Mouse (Mus musculus): ENCODE measurements around the gene Tnfrsf12a. TPM values are rescaled to one million over a fixed set of nuclear protein-coding genes. Genes with fewer than 3 reads are reported as not detected.

Gene Tnfrsf12a
- polyA plus RNA-seq, 1 experiment: 18.0 TPM

DNA sequence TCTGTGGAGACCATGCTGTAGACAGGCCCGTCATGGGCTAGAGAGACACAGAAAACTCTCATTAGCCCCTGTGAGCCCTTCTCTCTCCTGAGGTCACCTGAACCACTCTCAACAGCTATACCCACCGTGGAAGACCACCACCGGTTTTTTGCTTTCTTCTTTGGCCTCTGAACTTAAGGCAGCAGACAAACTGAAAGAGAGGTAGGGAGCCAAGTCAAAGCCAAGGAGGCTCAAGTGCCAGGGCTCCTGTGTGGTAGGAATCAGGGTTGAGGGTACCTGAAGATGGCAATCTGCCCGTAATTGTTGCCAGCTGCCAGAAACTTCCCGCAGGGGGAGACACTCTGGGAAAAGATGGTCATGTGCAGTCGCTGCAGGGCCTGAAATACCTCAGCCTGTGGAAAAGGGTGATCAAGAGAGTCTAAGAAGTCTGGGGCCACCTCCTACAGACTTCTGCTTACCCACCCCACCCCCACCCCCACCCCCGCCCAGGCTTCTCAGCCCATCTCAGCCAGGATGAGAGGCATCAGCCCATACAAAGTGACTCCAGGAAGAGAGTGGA is 6.7 kb downstream of the Tnfrsf12a start:
- H3K4me1 ChIP-seq (ENCODE audit: control insufficient read depth, insufficient read depth, low read length): 0 out of 2 replicates have a peak, but pooled peaks cover 1% of the 10 kb centered on the region
- TF ChIP-seq CTCF (IDR thresholded peaks at IDR 0.05; ENCODE audit: control insufficient read depth, insufficient read depth, low read length) (no peak), POLR2A (IDR thresholded peaks at IDR 0.05; ENCODE audit: borderline replicate concordance, control insufficient read depth, low read depth, low read length) (no peak)
- H3K4me3 ChIP-seq (replicated peaks; ENCODE audit: control insufficient read depth, low read depth, low read length): no peak overlapping the region
- 88% methylated on average over 7 of the region's 7 CpGs for WGBS
- no peak overlapping the region for H3K27ac ChIP-seq (ENCODE audit: control insufficient read depth, insufficient read depth, low read depth, low read length, poor library complexity)

DNA sequence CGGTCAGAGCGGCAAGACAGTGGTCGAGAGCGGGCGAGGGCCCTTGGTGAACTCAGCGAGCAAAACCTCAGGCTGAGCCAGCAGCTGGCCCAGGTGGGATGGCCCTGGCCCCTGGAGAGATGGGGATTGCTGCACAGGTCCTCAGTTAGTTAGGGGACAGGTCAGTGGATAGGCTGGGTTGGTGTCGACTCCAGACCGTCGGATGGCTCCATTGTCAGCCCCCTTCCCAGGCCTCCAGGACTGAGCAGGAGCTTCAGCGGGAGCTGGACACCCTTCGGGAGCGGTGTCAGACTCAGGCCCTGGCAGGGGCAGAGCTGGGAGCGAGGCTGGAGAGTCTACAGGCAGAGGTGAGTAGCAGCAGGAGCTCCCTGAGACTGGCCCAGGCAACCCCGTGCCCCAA is 11.8 kb downstream of the Tnfrsf12a start:
- no peak for TF ChIP-seq POLR2A (IDR thresholded peaks at IDR 0.05; ENCODE audit: borderline replicate concordance, control insufficient read depth, low read depth, low read length)
- TF ChIP-seq CTCF (IDR thresholded peaks at IDR 0.05; ENCODE audit: control insufficient read depth, insufficient read depth, low read length): no peak
- no peak overlapping the region for H3K4me3 ChIP-seq (replicated peaks; ENCODE audit: control insufficient read depth, low read depth, low read length)
- 88% methylated on average over 14 of the region's 14 CpGs for WGBS
- no peaks in the 10 kb centered on the region; the same call in 1 of the 2 replicates for H3K4me1 ChIP-seq (ENCODE audit: control insufficient read depth, insufficient read depth, low read length)
- H3K27ac ChIP-seq (ENCODE audit: control insufficient read depth, insufficient read depth, low read depth, low read length, poor library complexity): no peak overlapping the region

DNA sequence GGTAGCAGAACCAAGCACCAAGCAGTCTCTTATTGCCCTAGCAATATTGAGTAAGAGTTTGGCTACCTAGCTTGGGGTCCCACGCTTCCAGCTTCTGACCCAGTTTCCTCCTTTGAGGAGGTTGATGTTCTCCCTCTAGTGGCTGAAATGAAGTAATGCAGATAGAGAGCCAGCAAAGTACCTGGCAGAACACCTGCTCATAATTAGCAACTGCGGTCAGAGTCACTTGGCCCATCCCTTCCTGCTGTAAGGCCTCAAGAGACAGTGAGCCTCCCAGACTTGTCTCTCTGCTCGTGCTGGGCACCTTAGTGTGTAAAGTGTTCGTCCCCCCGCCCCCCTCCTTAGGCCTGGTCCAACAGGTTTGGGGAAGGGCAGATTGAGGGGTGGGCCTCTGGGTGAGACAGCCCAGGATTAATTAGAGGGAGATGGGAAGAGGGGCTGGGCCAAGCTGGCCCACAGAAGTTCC is 12.7 kb downstream of the Tnfrsf12a start:
- no peaks in the 10 kb centered on the region; the same call in 1 of the 2 replicates for H3K4me1 ChIP-seq (ENCODE audit: control insufficient read depth, insufficient read depth, low read length)
- 33% methylated on average over 5 of the region's 5 CpGs for WGBS
- TF ChIP-seq POLR2A (IDR thresholded peaks at IDR 0.05; ENCODE audit: borderline replicate concordance, control insufficient read depth, low read depth, low read length) (no peak), CTCF (IDR thresholded peaks at IDR 0.05; ENCODE audit: control insufficient read depth, insufficient read depth, low read length) (peak; percentile 40; the same call in 1 of the 2 replicates)

DNA sequence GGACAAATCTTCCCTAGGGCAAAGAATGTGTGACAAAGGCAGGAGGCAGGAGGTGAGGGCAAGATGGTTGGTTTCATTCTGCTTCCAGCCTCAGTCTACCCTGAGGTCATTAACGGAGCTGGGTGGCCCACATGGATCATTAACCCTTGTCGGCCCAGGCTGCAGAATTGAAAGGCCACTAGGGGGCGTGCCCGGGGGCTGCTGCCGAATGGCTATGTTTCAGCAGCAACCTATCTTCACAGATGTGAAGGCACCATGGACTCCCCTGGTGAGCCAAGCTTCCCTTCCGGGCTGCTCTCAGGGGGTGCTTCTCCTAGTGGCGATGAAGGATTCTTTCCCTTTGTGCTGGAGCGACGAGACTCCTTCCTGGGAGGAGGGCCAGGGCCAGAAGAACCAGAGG is 15.7 kb downstream of the Tnfrsf12a start:
- H3K27ac ChIP-seq (ENCODE audit: control insufficient read depth, insufficient read depth, low read depth, low read length, poor library complexity): no peak overlapping the region
- WGBS: 9% methylated on average over 9 of the region's 9 CpGs
- TF ChIP-seq POLR2A (IDR thresholded peaks at IDR 0.05; ENCODE audit: borderline replicate concordance, control insufficient read depth, low read depth, low read length): no peak
- peak; percentile 47; the same call in 1 of the 2 replicates for TF ChIP-seq CTCF (IDR thresholded peaks at IDR 0.05; ENCODE audit: control insufficient read depth, insufficient read depth, low read length)
- H3K4me3 ChIP-seq (replicated peaks; ENCODE audit: control insufficient read depth, low read depth, low read length): no peak overlapping the region
- no peaks in the 10 kb centered on the region; the same call in 1 of the 2 replicates for H3K4me1 ChIP-seq (ENCODE audit: control insufficient read depth, insufficient read depth, low read length)

More for the DNA sequence above, 12.7 kb downstream of the Tnfrsf12a start:
- no peak overlapping the region for H3K27ac ChIP-seq (ENCODE audit: control insufficient read depth, insufficient read depth, low read depth, low read length, poor library complexity)
- no peak overlapping the region for H3K4me3 ChIP-seq (replicated peaks; ENCODE audit: control insufficient read depth, low read depth, low read length)

DNA sequence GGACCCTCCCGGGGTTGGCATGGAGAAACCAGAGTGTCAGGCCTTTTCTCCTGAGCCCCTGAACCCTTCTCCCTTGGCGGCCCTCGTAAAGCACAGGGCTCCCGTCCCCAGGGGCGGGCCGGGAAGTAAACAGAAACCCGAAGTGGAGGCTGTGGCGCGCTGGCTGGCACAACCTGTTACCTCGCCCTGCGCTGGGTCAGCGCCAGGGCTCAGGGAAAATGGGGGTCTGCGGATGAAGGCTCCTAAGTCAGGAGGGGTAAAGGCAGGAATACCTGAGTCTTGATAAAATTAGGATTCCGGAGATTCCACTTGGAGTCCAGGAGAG is 16.4 kb downstream of the Tnfrsf12a start:
- TF ChIP-seq CTCF (IDR thresholded peaks at IDR 0.05; ENCODE audit: control insufficient read depth, insufficient read depth, low read length) (no peak), POLR2A (IDR thresholded peaks at IDR 0.05; ENCODE audit: borderline replicate concordance, control insufficient read depth, low read depth, low read length) (no peak)
- WGBS: 3% methylated on average over 14 of the region's 14 CpGs
- no peaks in the 10 kb centered on the region; the same call in 1 of the 2 replicates for H3K4me1 ChIP-seq (ENCODE audit: control insufficient read depth, insufficient read depth, low read length)
- no peak overlapping the region for H3K27ac ChIP-seq (ENCODE audit: control insufficient read depth, insufficient read depth, low read depth, low read length, poor library complexity)
- H3K4me3 ChIP-seq (replicated peaks; ENCODE audit: control insufficient read depth, low read depth, low read length): peak overlapping the region; percentile 23

DNA sequence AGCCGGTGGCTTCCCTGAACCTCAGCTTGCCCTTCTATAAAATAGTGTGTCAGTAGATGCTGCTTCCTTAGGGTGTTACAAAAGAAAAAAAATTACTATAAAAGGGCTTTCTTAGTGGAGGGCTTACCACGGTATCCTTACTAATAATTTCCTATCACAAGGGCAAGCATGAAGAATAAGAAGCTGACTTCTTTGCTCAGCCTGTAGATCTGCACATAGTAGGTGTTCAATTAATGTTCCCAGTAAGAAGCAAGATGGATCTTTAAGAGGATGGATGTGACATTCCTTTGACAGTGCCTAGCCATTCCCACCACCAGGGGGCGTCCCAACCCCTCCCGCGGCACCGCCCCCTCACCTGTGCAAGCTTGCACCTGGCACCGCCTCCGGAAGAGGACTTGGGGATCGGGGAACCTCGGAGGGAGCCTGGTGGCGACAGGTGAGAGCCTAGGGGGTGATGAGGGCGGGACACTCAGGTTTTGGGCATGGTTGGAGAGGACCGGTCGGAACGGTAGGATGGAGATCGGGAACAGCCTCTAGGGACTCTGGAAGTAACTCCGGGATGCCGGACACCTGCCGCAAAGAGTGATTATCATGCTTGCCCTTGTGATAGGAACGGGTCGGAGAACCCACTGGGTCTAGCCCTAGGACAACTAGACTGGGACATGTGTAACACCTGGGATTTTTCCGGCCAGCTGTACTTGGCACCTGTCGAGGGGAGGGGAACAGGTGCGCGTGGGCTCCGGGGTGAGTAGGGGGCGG is 17.0 kb downstream of the Tnfrsf12a start, which contains the start of gene Bicdl2:
TSS of gene Bicdl2 (plus strand) at position 390 of the 759 bp plus-strand sequence.
- 5% methylated on average over 27 of the region's 27 CpGs for WGBS

DNA sequence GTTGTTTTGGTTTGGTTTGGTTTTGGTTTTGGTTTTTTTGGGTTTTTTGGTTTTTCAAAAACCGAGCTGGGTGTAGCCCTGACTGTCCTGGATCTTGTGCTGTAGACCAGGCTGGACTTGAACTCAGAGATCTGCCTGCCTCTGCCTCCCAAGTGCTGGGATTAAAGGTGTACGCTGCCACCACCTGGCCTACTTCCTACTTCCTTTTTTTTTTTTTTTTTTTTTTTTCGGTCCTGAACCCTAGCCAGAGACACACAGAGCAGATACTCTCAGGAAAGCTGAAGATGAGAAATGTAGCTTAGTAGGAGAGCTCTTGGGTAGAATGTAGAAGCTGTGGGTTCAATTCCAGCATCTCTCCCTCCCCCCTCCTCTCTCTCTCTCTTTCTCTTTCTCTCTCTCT is 18.8 kb downstream of the Tnfrsf12a start:
- Histone ChIP-seq H3K27ac (ENCODE audit: control insufficient read depth, insufficient read depth, low read depth, low read length, poor library complexity) (no peak overlapping the region), H3K4me3 (replicated peaks; ENCODE audit: control insufficient read depth, low read depth, low read length) (no peak overlapping the region), H3K4me1 (ENCODE audit: control insufficient read depth, insufficient read depth, low read length) (peaks cover 3% of the 10 kb centered on the region; the same call in 1 of the 2 replicates)
- 49% methylated on average over 3 of the region's 3 CpGs for WGBS
- TF ChIP-seq CTCF (IDR thresholded peaks at IDR 0.05; ENCODE audit: control insufficient read depth, insufficient read depth, low read length) (no peak), POLR2A (IDR thresholded peaks at IDR 0.05; ENCODE audit: borderline replicate concordance, control insufficient read depth, low read depth, low read length) (no peak)

More for the DNA sequence above, 17.0 kb downstream of the Tnfrsf12a start, which contains the start of gene Bicdl2:
- Histone ChIP-seq H3K4me3 (replicated peaks; ENCODE audit: control insufficient read depth, low read depth, low read length) (peak within 1 kb of the TSS; percentile 23), H3K4me1 (ENCODE audit: control insufficient read depth, insufficient read depth, low read length) (no peaks in the 10 kb centered on the region; the same call in 1 of the 2 replicates), H3K27ac (ENCODE audit: control insufficient read depth, insufficient read depth, low read depth, low read length, poor library complexity) (no peak within 1 kb of the TSS)
- TF ChIP-seq CTCF (IDR thresholded peaks at IDR 0.05; ENCODE audit: control insufficient read depth, insufficient read depth, low read length): peak; percentile 65
- no peak for TF ChIP-seq POLR2A (IDR thresholded peaks at IDR 0.05; ENCODE audit: borderline replicate concordance, control insufficient read depth, low read depth, low read length)

DNA sequence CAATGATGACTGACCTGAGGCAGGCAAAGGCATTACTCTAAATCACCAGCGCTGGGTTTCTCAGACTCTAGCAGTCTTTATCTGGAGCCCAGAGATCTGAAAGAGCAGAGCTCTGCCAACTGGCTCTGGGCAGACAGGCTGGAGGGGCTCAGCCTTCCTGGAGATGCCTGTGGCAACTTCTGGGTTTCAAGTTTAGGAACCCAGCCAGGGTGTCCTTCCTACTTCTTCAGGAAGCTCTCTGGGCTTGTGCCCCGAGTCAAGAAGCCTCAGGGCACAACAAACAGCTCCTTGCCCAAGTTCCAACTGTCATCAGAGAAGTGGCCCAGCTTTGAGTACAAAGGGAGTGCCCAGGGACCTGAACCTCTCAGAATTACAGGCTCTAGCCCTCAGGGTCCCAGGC is 22.9 kb downstream of the Tnfrsf12a start:
- Histone ChIP-seq H3K27ac (ENCODE audit: control insufficient read depth, insufficient read depth, low read depth, low read length, poor library complexity) (0 out of 2 replicates have a peak overlapping the region, but pooled peaks have one; percentile 31), H3K4me3 (replicated peaks; ENCODE audit: control insufficient read depth, low read depth, low read length) (no peak overlapping the region), H3K4me1 (ENCODE audit: control insufficient read depth, insufficient read depth, low read length) (peaks cover 3% of the 10 kb centered on the region; the same call in 1 of the 2 replicates)
- 12% methylated on average over 2 of the region's 2 CpGs for WGBS
- TF ChIP-seq CTCF (IDR thresholded peaks at IDR 0.05; ENCODE audit: control insufficient read depth, insufficient read depth, low read length): no peak
- TF ChIP-seq POLR2A (IDR thresholded peaks at IDR 0.05; ENCODE audit: borderline replicate concordance, control insufficient read depth, low read depth, low read length): no peak
